Mouse (Mus musculus): Measurements from ENCODE around the gene Yod1.

Gene Yod1

DNA sequence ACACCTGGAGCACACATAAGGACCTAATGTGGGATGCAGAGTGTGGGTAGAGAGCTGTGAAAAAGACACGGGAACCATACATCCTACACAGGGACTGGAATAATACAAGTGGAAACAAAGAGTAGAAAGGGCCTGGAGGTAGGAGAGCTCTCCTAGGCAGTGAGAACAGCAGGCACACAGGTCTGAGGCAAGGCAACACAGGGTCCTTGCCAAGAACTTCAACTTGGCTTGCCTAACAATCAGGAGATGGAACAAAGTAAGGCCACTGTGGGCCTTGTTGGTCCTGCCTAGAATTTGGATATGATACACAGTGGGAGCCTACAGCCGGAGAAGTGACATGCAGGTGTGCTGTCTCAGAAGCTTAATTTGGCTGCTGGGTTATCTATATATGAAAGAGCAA, 52.8 kb downstream of the Yod1 start:
- DNase-seq (ENCODE audit: low read depth, low spot score), result no peak

DNA sequence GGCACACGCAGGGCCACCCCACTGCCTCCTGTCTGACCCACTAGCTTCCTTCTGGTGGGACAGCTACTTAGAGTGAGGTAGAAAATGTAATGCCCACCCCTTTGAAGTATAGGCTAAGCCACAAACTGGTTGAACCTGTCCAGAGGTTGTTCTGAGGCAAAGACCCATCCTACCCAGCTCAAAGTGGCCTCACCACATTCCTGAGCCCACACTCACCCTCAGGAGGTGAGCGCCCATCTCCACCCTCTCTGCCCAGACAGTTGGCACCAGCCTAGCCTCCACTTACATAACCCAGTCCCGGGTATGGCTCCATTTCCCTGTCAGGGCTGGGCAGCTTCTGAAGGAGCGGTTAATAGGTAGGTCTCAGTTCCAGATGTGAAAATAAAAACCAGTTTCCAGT, 53.4 kb downstream of the Yod1 start:
- DNase-seq (ENCODE audit: low read depth, low spot score), result no peak

DNA sequence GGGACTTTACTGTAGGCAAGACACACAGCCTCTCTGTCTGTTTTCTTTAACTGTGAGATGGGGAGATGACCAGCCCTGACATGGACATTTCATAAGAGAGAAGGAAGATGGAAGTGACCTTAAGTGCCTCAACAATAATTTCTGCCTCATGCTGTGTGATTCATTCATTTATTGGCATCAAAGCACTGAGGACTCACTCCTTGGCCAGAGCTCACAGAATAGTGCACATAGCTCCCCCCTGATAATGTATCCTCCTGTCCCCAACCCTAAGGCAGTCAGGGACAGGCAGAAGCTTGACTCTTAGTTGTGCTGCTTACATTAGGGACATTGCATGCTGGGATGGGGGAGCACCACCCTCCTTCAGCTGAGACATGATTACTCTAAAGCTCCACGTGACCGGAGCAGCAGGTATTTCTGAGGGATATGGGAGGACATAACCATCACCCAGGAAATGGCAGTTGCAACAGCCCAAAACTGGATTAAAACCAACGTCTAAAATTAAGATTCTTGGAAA, 53.9 kb downstream of the Yod1 start:
- no peak for DNase-seq (ENCODE audit: low read depth, low spot score)
